Mouse (Mus musculus) heart, embryonic 13.5 days (tissue): ENCODE data around the gene Zfp386. TPM values are rescaled to one million over a fixed set of nuclear protein-coding genes. Genes with fewer than 3 reads are reported as not detected.

Experiments used
- ATAC-seq: fragments of 200-750 bp; cut with Nextera tagmentation; 2 replicates; pipeline ENCODE4 v1.8.0; 2017; ENCODE audit warnings: moderate TSS enrichment; ENCODE audit not compliant: insufficient number of reproducible peaks, low FRiP score, low TSS enrichment; ENCODE audit errors: extremely low read depth
- H3K27ac ChIP-seq: fragments of 300-500 bp; sonication (generic); replicated peaks from 2 replicates; pipeline ENCODE4 v1.5.1; 2015; ENCODE audit warnings: moderate library complexity, mild to moderate bottlenecking, inconsistent platforms
- H3K27me3 ChIP-seq: fragments of 300-500 bp; sonication (generic); replicated peaks from 2 replicates; pipeline ENCODE4 v1.6.1; 2015; ENCODE audit warnings: mild to moderate bottlenecking, inconsistent platforms
- H3K36me3 ChIP-seq: fragments of 300-500 bp; sonication (generic); 2 replicates; pipeline ENCODE4 v1.6.1; 2015; ENCODE audit warnings: mild to moderate bottlenecking, inconsistent platforms
- H3K4me1 ChIP-seq: fragments of 300-500 bp; sonication (generic); 2 replicates; pipeline ENCODE4 v1.6.1; 2015; ENCODE audit warnings: inconsistent platforms
- H3K4me2 ChIP-seq: fragments of 300-500 bp; sonication (generic); 2 replicates; pipeline ENCODE4 v1.6.1; 2015; ENCODE audit warnings: inconsistent platforms, mild to moderate bottlenecking, moderate library complexity
- H3K4me3 ChIP-seq: fragments of 300-500 bp; sonication (generic); 2 replicates; pipeline ENCODE4 v1.5.1; 2015; ENCODE audit warnings: moderate library complexity, mild to moderate bottlenecking, inconsistent platforms
- H3K9ac ChIP-seq: fragments of 300-500 bp; sonication (generic); 2 replicates; pipeline ENCODE4 v1.6.1; 2015; ENCODE audit warnings: inconsistent platforms, mild to moderate bottlenecking, moderate library complexity
- H3K9me3 ChIP-seq: fragments of 300-500 bp; sonication (generic); 2 replicates; pipeline ENCODE4 v1.6.1; 2016; ENCODE audit warnings: inconsistent platforms
- WGBS: fragments of 180-500 bp; shearing (Covaris S2); methylation state at CpG from one replicate; pipeline ENCODE4 v1.1.7; 2015; ENCODE audit warnings: mixed read lengths; 5-methylcytosine and 5-hydroxymethylcytosine counted together
- polyA plus RNA-seq: library from polyadenylated mRNA; unstranded; fragments of >200 nt; fragmentation: Nextera tagmentation; extraction: Ambion mirVana; gene quantifications from 2 replicates; pipeline ENCODE4 v1.2.1, GENCODE M21; 2015

Gene Zfp386
- polyA plus RNA-seq, 1 experiment from 2014 or later, result 26.2 TPM

DNA sequence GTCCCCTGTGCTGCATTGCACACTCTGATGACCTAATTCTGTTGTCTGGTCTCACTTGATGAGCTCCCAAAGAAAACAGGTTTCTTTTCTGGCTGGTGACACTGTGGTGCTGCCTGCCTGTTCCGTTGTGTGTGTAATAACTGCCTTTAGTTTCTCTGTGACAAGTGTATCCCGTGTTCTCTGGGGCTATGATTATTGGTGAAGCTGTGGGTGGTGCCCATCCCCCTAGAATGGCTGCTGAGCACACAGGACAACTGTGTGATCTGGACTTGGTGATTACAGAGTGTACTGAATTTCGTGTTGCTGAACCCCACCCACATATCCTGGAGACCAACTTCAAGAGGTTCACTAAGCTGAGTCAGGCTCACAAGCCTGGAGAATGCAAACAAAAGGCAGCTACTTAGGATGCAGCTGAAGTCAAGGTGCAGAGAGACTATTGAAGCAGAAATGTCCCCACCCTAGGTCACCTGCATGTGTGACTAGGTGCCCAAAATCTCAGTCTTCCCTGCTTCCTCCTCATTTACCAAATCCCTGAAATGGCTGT is 48.9 kb downstream of the Zfp386 start:
- Histone ChIP-seq H3K4me2 (no peak overlapping the region), H3K36me3 (no peaks in the 10 kb centered on the region), H3K4me1 (no peaks in the 10 kb centered on the region), H3K27ac (no peak overlapping the region), H3K9ac (no peak overlapping the region), H3K27me3 (no peaks in the 10 kb centered on the region), H3K4me3 (no peak overlapping the region), H3K9me3 (no peaks in the 10 kb centered on the region)
- ATAC-seq, result no peak
- WGBS, result 60% methylated on average over 3 of the region's 3 CpGs

DNA sequence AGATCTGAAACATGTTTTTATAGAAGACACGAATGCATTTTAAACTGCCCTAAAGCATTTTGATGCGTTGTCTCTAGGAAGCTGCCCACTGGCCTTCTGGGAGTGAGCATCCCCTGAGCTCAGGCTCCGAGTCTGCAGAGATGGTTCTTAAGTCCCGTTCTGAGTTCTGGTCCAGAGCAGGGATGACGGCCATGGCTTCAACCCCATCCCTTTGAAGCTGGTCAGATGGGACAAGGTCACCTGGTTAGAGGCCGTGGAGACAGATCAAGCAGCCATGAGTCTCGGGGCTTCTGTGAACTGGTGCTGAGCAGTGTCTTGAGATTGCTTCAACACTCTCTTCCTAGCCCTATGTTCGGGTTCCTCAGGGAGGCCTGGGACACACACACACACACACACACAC is 49.6 kb downstream of the Zfp386 start:
- H3K4me3 ChIP-seq, result no peak overlapping the region
- WGBS, result 84% methylated on average over 8 of the region's 8 CpGs
- no peak for ATAC-seq
- H3K9ac ChIP-seq, result no peak overlapping the region
- no peaks in the 10 kb centered on the region for H3K27me3 ChIP-seq
- H3K27ac ChIP-seq, result no peak overlapping the region
- H3K36me3 ChIP-seq, result no peaks in the 10 kb centered on the region
- no peaks in the 10 kb centered on the region for H3K9me3 ChIP-seq
- H3K4me1 ChIP-seq, result no peaks in the 10 kb centered on the region
- H3K4me2 ChIP-seq, result no peak overlapping the region

DNA sequence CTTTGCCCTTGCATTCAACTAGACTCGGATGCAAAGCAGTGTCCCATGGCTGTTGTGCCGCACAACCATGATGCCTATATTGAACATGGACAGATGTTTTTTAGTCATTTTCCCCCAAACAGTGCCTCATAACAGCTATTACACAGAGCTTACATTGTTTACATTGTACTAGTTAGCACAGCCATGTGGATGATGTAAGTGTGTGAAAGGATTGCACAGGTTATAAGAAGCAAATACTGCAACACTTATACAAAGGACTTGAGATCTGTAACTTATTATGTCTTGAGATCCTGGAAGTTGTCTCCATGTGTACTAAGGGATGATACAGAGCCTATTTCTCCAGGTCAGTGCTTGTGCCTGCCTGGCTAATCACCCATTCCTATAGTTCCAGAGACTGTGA is 54.4 kb downstream of the Zfp386 start:
- Histone ChIP-seq H3K4me2 (no peak overlapping the region), H3K9ac (no peak overlapping the region), H3K27ac (no peak overlapping the region), H3K36me3 (no peaks in the 10 kb centered on the region), H3K4me3 (no peak overlapping the region), H3K27me3 (no peaks in the 10 kb centered on the region), H3K4me1 (no peaks in the 10 kb centered on the region), H3K9me3 (no peaks in the 10 kb centered on the region)
- WGBS, result 82% methylated on average over 2 of the region's 2 CpGs
- ATAC-seq, result no peak

DNA sequence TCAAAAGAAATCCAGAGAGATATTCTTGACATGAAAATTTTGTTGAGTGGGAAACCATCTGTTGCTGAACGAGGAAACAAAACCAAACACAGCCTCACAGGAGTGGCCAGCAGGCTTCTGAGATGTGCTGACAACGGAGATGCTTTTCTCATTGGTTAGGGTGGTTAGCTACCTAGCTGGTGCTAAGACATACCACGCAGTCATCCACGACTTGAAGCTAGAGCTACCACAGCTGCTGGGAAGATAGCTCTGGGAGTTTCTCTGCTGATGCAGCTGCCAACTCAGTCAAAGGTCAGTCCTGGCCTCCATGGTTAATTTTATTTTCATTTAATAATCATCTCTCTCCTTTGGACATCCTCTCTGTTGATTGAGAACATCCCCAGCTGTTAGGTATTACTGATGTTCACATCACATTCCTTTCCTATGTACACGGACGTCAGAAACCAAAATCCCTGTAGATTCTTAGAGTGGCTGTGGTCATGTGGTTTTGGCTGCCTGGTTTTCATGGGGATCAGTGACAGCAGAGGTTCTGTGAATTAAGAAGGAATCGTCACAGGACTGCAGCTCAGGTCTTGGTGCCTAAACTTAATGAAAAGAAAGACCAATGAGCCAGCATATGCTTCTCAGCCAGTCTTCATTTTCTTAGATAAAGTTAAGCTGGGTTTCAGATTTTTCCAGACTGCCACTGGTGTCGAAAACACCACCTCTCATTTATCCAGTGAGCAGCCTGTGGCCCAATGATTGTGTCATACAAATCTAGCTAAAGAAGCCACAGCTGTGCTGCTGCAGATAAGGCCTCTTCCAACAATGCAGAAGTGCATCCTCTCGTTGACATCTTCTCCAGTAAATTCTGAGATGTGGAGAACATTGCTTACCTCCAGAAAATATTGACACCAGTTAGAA is 62.2 kb downstream of the Zfp386 start:
- H3K9me3 ChIP-seq, result peaks cover 8% of the 10 kb centered on the region; the same call in 1 of the 2 replicates
- no peak overlapping the region for H3K4me2 ChIP-seq
- no peak for ATAC-seq
- no peak overlapping the region for H3K9ac ChIP-seq
- H3K27ac ChIP-seq, result no peak overlapping the region
- 61% methylated on average over 9 of the region's 9 CpGs for WGBS
- no peaks in the 10 kb centered on the region for H3K4me1 ChIP-seq
- H3K4me3 ChIP-seq, result no peak overlapping the region
- no peaks in the 10 kb centered on the region for H3K36me3 ChIP-seq
- no peaks in the 10 kb centered on the region for H3K27me3 ChIP-seq

DNA sequence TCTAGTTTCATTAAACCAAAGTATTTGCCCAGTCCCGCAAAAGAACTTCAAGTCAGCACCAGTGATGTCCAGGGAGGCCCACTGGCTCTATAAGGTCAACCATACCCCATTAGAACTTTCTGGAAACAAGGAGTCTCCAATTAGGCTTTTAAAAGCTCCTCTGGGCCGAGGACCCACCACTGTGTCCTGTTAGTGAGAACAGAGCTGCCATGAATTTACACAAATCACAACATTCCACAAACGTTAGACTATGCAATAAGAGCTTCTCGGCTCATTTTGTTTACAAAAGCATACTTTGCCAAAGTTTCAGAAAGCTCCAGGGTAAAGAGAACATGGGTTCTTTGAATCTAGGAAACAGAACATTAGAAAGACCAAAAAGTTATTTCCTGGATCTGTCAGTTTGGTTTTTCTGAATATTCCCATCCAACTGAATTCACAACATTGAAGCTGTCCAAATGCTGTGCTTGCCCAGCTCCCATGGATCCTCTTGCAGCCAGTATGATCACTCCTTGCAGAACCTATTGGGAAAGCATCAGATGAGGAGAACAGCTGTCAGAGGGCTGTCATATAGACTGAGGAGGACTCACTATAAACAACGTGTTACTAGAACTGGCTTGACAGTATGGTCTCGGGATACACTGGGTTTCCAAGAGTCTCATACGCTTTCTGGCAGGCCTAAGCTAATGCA is 63.6 kb downstream of the Zfp386 start:
- WGBS, result 66% methylated on average over 7 of the region's 7 CpGs
- Histone ChIP-seq H3K27me3 (no peaks in the 10 kb centered on the region), H3K4me2 (no peak overlapping the region), H3K36me3 (no peaks in the 10 kb centered on the region), H3K4me3 (no peak overlapping the region), H3K9ac (no peak overlapping the region), H3K27ac (no peak overlapping the region), H3K9me3 (peaks cover 8% of the 10 kb centered on the region; the same call in 1 of the 2 replicates), H3K4me1 (no peaks in the 10 kb centered on the region)
- no peak for ATAC-seq

Other genes with a start within 250 kb of the Zfp386 start
- 0.71 and 1.2 TPM in 2 replicates for gene Vipr2, start 30.0 kb downstream of the Zfp386 start, polyA plus RNA-seq
- 5.3 and 5.7 TPM in 2 replicates for gene Wdr60, start 215.3 kb downstream of the Zfp386 start, polyA plus RNA-seq
- gene Gm11027, start 227.7 kb downstream of the Zfp386 start, polyA plus RNA-seq, result not detected in 2 replicates
- 9.9 and 10.4 TPM in 2 replicates for gene Esyt2, start 233.5 kb downstream of the Zfp386 start, polyA plus RNA-seq